Mouse (Mus musculus): ENCODE measurements around the gene Tspan14.

Gene Tspan14

DNA sequence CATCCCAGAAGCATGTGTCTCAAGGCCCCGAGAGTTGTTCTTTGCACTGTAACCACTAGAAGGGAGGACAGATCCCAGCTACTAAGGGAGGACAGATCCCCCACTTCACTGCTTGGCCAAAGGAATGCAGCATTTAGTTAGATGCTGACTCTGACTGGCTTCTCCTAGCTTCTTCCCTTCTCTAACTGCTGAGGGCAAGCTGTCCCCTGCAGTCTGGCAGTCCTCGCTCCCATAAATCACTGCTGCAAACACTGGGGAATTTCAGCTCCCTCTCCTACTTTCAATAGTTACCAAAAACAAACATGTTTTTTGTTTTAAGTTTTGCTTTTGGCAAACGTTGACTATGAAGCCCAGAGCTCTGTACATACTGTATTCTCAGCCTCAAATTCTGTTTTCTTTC is 96.0 kb downstream of the Tspan14 start:
- DNase-seq: no peak

DNA sequence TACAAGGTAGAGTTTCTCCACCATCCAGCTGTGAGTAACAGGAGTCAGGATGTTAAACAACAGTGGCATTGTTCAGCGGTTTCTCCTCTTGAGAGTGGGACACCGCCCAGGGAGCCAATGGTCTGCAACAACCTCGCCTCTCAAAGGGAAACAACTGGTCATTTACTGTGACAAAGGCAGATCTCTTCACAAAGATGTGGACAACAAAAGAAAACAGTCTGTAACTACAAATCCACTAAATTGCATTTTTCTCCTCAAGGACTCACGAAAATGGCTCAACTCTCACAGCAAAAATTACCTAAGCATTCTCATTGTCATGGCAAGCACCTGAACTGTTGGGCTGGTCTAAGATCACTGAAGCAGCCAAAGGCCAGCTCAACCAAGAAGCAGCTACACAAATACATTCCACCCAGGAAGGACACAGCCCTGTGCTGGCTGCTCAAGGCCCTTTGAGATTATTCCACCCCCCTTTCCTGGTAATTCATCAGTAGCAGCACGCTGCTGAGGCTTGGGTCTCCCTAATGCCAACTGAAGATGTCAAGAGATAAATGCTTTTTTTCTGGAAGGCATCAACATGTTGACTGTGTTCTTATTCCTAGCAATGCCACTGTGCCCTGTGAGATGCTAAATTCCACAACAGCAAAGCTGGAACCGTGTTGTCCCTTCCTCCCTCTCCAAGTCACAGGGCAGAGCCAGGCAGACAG is 101.6 kb downstream of the Tspan14 start:
- no peak for DNase-seq

DNA sequence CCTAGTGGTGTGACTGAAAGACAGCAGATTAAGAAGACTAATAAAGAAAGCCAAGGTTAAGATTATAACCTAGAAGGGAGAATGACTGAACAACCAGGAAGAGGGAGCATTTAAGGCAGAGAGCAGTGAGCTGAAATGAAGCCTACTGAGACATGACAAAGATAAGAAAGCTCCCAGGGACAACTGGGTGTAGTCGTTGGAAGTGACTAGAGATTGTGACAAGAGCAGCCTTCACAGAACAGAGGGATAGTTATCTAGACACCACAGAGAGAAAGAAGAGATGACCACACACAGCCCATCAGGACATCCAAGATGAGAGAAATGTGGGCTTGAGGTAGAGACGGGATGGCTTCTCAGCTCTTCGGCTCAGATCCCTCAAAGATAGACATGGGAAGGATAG is 102.9 kb downstream of the Tspan14 start:
- DNase-seq: no peak

DNA sequence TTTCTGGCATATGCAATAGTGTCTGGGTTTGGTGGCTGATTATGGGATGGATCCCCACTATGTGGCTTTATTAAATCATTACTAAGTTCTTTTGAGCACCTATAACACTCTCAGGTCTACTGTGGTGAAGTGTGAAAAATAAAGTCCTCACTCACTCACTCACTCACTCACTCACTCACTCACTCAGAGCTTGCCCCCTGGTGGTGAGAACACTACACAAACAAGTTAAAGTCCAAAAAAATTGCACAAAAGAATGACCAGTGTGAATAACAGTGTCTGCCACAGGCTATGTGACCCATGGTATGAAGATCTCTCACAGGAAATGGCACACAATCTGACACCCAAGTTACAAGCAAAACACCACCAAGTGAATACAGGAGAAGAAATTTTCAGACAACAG is 103.6 kb downstream of the Tspan14 start:
- no peak for DNase-seq
